ENCODE assay signal across 8 mouse cellular contexts in the genomic region with DNA sequence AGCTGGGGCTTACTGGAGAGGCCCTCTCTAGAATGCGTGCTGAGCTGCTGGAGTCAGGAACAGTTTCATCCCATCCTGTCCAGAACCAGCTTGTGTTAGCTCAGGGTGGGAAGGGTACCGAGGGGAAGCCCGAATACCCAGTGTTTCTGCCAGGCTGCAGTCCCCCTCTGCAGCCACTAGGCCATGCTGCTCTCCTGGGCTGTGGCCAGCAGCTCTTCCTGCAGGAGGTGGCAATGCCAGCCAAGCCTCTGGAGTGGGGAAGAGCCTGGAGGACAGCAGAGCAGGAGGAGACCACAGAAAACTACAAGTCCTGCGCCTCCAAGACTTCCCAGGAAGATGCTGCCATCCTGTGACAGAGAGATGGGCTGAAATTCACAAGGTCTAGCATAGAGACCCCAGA.
DNase-seq lines count a peak whose midpoint lies in the region; ATAC-seq and TF ChIP-seq lines count a peak whose summit lies in the region.

No protein-coding gene starts in this region.

- peak; percentile 11 to 13 for DNase-seq in kidney, adult 8-10 months
- no peak for DNase-seq in kidney, adult 11 months
- peak; percentile 76 for DNase-seq in adipocyte (ENCODE audit: low spot score)
- peak; percentile 84 for DNase-seq in hindbrain, postnatal 0 days (ENCODE audit: low spot score)
- DNase-seq in lung, adult 18-20 months = peak; percentile 15 to 33
- no peak for DNase-seq in T-cell, adult 2 months (ENCODE audit: low spot score)

- H3K4me2 ChIP-seq in hindbrain, postnatal 0 days (ENCODE audit: low read depth, low read length) = no peak overlapping the region

- 31% methylated on average over 4 of the region's 4 CpGs for WGBS in hindbrain, postnatal 0 days

- TF ChIP-seq CTCF in hindbrain, postnatal 0 days (IDR thresholded peaks at IDR 0.05; ENCODE audit: low read depth) = peak; percentile 90
- peak; percentile 64; the same call in 1 of the 2 replicates for TF ChIP-seq CTCF in testis, adult 2 months (IDR thresholded peaks at IDR 0.05; ENCODE audit: control insufficient read depth, insufficient read depth, insufficient replicate concordance, low read depth, low read length)

- H3K27me3 ChIP-seq in hindbrain, postnatal 0 days (ENCODE audit: insufficient read depth, low read length) = no peaks in the 10 kb centered on the region
- no peaks in the 10 kb centered on the region for H3K27me3 ChIP-seq in testis, adult 2 months (ENCODE audit: control insufficient read depth, insufficient read depth, low read length)

- H3K4me3 ChIP-seq in hindbrain, postnatal 0 days (ENCODE audit: low read length) = no peak overlapping the region
- no peak overlapping the region for H3K4me3 ChIP-seq in testis, adult 2 months (ENCODE audit: control insufficient read depth, low read depth, low read length)

- H3K9ac ChIP-seq in hindbrain, postnatal 0 days (replicated peaks; ENCODE audit: low read length) = no peak overlapping the region

- H3K27ac ChIP-seq in hindbrain, postnatal 0 days = no peak overlapping the region
- no peak overlapping the region for H3K27ac ChIP-seq in testis, adult 2 months (ENCODE audit: control insufficient read depth, insufficient read depth, low read depth, low read length)

- peak; percentile 85; the same call in 1 of the 2 replicates for ATAC-seq in common myeloid progenitor, adult 5-6 weeks (replicated peaks; ENCODE audit: low read depth, poor library complexity, severe bottlenecking)
- peak; percentile 76 for ATAC-seq in hindbrain, postnatal 0 days

- no peak for TF ChIP-seq POLR2A in testis, adult 2 months (IDR thresholded peaks at IDR 0.05; ENCODE audit: control insufficient read depth, low read depth, low read length)

- no peaks in the 10 kb centered on the region for H3K9me3 ChIP-seq in hindbrain, postnatal 0 days (ENCODE audit: low read length)

- no peaks in the 10 kb centered on the region for H3K36me3 ChIP-seq in hindbrain, postnatal 0 days (ENCODE audit: insufficient read depth, low read length)
- H3K36me3 ChIP-seq in testis, adult 2 months (ENCODE audit: control insufficient read depth, insufficient read depth, low read length) = no peaks in the 10 kb centered on the region

- H3K4me1 ChIP-seq in hindbrain, postnatal 0 days (ENCODE audit: insufficient read depth, low read length) = no peaks in the 10 kb centered on the region
- H3K4me1 ChIP-seq in testis, adult 2 months (ENCODE audit: control insufficient read depth, insufficient read depth, low read length) = peaks cover 3% of the 10 kb centered on the region

Comparison
In these comparisons a context has a peak if more than half of its experiments do, and no peak if none do; other contexts are left out.
1. DNase-seq: peak in kidney, adult 8-10 months (2 of 2), adipocyte (single experiment), hindbrain, postnatal 0 days (single experiment) and lung, adult 18-20 months (2 of 2); none in kidney, adult 11 months (single experiment) and T-cell, adult 2 months (single experiment).